Mouse (Mus musculus): ENCODE measurements around the gene Sbds. TPM values are rescaled to one million over a fixed set of nuclear protein-coding genes. Genes with fewer than 3 reads are reported as not detected.

Gene Sbds
- polyA plus RNA-seq, 1 experiment: 8.4 TPM

- no peak for TF ChIP-seq GATA1 (IDR thresholded peaks at IDR 0.05; ENCODE audit: low read length)
These were observed 33.6 kb downstream of the Sbds start for GRCm38 (mm10) chr5:130221760-130222145.

DNA sequence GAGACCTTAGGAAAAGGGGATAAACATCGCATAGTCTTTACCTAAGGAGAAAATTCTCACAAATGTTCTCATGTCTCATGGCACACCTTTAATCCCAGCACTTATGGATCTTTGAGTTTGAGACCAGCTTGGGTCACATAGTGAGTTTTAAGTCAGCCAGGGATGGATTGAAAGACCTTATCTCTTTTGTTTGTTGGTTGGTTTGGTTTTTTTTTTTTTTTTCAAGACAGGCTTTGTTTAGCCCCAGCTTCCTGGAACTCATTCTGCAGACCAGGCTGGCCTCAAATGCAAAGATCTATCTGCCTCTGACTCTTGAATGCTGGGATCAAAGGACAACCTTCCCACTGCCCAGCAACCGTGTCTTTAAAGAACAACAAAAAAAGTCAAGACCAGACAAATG lies 34.0 kb downstream of the Sbds start:
- no peak for TF ChIP-seq GATA1 (IDR thresholded peaks at IDR 0.05; ENCODE audit: low read length)

DNA sequence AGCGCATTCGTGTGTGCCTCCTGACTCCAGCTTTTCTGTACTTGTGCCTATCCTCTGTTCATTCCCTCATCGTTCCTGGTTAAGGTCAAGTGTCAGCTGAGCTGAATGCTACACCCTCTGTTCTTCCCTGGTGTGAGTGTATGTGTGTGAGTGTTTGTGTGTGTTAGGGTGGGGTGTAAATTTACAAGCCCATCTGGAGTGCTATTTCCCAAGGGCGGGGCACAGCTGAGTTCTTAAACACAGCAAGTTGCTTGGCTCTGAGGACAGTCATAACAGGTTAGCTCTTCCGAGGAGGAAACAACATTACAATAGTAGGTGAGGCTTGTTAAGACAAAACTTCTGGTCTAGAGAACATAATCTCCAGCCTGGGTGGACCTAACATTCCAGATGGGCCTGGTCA lies 37.0 kb downstream of the Sbds start:
- TF ChIP-seq GATA1 (IDR thresholded peaks at IDR 0.05; ENCODE audit: low read length): no peak

DNA sequence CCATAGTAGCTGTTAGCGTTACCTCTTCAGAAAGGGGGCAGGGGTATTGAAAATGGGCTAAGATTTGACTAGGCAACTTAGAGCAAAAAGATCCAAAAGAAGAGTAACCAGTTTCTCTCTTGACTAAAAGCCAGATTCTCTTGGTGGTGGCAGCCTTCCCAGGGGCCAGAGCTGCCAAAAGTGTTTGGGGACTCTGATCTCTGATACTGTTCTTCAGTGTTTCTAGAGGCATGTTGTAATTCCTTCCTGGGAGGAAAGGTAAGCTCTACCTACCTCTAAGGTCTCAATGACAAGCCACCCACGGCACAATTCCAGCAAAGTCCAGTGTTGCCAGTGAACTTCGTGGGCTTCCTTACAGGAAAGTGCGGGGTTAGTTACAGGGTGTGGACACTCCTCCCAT lies 37.9 kb downstream of the Sbds start:
- no peak for TF ChIP-seq GATA1 (IDR thresholded peaks at IDR 0.05; ENCODE audit: low read length)

DNA sequence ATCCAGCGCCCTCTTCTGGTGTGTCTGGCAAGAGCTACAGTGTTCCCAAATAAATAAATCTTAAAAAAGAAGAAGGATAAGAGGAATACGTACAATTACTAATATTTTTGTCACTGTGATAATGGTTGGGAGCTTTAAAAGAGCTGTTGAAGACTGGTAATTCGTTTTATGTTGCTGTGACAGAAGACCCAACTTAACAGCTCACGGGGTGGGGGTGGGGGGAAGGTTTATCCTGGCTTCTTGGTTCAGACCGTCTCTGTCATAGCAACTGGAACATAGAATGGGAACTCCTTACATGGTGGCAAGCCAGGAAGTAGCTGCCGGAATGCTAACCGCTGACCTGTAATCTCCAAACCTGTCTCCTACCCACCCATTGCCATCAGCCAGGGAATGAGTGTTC lies 38.5 kb downstream of the Sbds start, which contains the start of gene Tmem248:
Gene Tmem248, plus strand, starts transcription at position 301 of the 400 bp plus-strand sequence.
- no peak for TF ChIP-seq GATA1 (IDR thresholded peaks at IDR 0.05; ENCODE audit: low read length)

- TF ChIP-seq GATA1 (IDR thresholded peaks at IDR 0.05; ENCODE audit: low read length): no peak
These were observed 42.4 kb downstream of the Sbds start for GRCm38 (mm10) chr5:130212956-130213355.

DNA sequence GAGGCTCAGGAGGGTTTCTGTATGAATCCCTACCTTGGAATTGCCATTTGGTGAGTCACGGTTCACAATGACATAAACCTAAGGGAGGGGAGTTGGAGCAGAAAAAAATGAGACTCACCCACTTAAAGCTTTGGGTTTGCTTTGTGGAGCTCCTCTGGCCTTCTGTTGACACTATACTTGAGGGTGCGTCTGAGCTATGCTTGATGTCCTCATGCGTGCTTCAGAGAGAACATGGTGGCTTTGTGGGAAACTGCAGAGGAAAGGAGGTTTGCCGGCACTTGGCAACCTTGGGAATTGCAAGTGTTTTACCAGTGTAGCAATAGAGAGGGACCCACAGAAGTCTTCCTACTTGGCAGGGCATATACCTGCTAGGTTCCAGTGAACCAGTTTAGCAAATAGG lies 48.0 kb downstream of the Sbds start:
- TF ChIP-seq GATA1 (IDR thresholded peaks at IDR 0.05; ENCODE audit: low read length): no peak

DNA sequence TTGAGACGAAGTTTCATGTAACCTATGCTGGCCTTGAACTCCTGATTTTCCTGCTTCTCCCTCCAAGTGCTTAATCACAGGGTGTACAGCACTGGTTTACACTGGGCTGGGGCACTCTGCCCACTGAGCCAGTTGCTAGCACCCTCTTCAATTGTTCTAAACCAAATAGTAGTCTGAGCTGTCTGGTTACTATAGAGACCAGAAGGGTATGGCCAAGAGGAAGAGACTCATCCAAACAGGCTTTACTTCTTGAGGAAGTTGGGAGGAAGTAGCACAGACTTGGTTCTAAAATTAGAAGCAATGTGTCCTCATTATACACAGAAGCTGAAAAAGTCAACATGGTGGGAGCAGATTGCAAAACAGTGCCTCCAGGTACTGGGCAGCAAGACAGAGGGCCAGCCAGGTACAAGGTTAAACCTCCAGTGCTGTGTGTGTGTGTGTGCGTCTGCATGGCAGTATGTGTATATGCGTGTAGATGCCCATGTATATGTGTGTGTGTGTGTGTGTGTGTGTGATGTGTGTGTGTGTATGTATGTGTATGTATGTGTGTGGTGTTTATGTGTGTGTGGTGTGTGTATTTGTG lies 49.8 kb downstream of the Sbds start:
- no peak for TF ChIP-seq GATA1 (IDR thresholded peaks at IDR 0.05; ENCODE audit: low read length)

GRCm38 (mm10) chr5:130204560-130204959 lies 50.8 kb downstream of the Sbds start:
- TF ChIP-seq GATA1 (IDR thresholded peaks at IDR 0.05; ENCODE audit: low read length): no peak

- no peak for TF ChIP-seq GATA1 (IDR thresholded peaks at IDR 0.05; ENCODE audit: low read length)
These were observed 51.4 kb downstream of the Sbds start for GRCm38 (mm10) chr5:130203948-130204347.

DNA sequence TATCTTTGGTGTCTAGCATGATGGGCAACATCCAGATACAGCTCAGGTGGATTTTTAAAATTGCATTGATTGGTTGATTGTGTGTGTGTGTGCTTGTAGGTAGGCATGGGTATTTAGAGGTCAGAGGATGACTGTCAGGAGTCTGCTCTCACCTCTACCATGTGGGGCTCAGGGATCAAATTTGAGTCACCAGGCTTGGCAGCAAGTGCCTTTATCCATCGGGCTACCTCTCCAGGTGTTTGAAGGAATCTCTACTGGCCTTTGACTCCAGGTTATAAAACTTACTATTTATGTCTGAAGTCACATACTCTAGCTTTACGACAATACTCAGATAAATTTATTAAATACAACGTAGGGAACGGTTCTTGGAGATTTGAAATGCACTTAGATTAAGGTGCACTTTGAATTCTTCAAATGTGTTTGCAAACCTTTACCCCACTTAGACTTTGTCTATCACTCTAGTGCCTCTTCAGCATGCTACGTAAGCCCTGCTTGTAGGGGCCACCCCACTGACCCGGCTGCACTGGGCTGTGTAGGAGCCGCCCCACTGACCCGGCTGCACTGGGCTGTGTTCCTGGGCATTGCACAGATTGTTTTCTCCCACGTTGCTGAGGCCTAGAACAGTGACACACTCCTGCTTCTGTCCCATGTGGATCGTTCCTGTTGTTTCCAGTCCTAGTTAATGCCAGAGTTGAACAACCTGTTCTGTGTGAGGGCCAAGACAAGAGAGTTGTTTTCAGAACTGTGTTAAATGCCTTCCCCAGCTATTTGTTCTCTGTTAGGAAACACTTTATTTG lies 54.9 kb downstream of the Sbds start:
- no peak for TF ChIP-seq GATA1 (IDR thresholded peaks at IDR 0.05; ENCODE audit: low read length)

- TF ChIP-seq GATA1 (IDR thresholded peaks at IDR 0.05; ENCODE audit: low read length): no peak
These were observed 57.3 kb downstream of the Sbds start for GRCm38 (mm10) chr5:130197981-130198380.

DNA sequence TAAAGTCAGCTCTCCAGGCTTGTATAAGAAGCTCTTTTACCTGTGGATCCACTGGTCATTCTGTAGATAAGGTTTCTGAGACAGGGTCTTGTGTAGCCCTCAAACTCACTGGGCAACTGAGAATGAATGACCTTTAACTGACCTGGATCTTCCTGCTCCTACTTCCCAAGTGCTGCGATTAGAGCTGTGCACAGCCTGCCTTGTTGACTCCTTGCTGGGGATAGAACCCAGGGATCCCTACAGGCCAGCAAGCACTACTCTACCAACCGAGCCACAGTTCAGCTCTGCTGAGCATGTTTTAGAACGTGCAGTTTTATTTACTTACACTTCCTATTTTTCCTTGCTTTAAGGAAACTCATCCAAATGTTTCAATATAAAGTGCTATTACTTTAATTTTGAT lies 57.9 kb downstream of the Sbds start:
- no peak for TF ChIP-seq GATA1 (IDR thresholded peaks at IDR 0.05; ENCODE audit: low read length)

DNA sequence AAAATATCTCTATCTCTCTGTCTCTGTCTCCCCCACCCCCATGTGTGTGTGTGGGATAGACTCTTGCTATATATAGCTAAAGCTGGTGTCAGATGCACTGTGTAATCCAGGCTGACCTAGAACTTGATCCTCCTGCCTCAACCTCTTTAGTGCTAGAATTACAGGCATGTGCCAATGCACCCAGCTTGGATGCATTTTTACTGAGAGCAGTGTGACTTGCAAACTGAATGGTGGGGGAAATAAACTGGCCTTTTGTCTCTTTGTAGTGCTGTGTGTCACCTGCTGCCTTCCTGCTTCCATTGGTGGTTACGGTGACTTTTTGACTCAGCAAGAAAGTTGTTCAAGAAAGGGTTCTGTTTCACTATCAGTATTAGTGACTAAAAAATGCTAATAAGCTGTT lies 59.0 kb downstream of the Sbds start:
- TF ChIP-seq GATA1 (IDR thresholded peaks at IDR 0.05; ENCODE audit: low read length): no peak

Other genes with a start within 250 kb of the Sbds start
- gene Asl, start 226.3 kb downstream of the Sbds start, polyA plus RNA-seq (2012): 16.6 and 21.0 TPM in 2 replicates
- 9.0 and 10.0 TPM in 2 replicates for gene Crcp, start 226.2 kb downstream of the Sbds start, polyA plus RNA-seq (2012)
- gene Tpst1, start 182.2 kb downstream of the Sbds start, polyA plus RNA-seq (2012): 0.25 TPM in 1 of 2 replicates, not detected in the other
- gene Kctd7, start 110.7 kb downstream of the Sbds start, polyA plus RNA-seq (2012): 11.5 and 11.9 TPM in 2 replicates
- gene Rabgef1, start 83.7 kb downstream of the Sbds start, polyA plus RNA-seq (2012): 28.8 and 31.2 TPM in 2 replicates
- gene Tmem248, start 38.4 kb downstream of the Sbds start, polyA plus RNA-seq (2012): 29.5 and 37.0 TPM in 2 replicates
- 8.2 and 8.5 TPM in 2 replicates for gene Tyw1, start 89 bp upstream of the Sbds start, polyA plus RNA-seq (2012)
- gene Caln1, start 113.9 kb upstream of the Sbds start, polyA plus RNA-seq (2012): not detected in 2 replicates
- gene A330070K13Rik, start 129.1 kb upstream of the Sbds start, polyA plus RNA-seq (2012): not detected in 2 replicates